Comparison of ENCODE assay signal across 8 mouse cellular contexts in genomic region chr9:82974187-82974861, GRCm38 (mm10). TPM values are rescaled to one million over a fixed set of nuclear protein-coding genes. Genes with fewer than 3 reads are reported as not detected.
A peak's percentile ranks its signal among the peaks of the same experiment; 100 is the strongest.
DNase-seq lines count a peak whose midpoint lies in the region; ATAC-seq lines count a peak whose summit lies in the region.

No protein-coding gene starts in this region.

- H3K9me3 ChIP-seq in hindbrain, embryonic 13.5 days, result no peaks in the 10 kb centered on the region

- peak overlapping the region; percentile 100 for H3K27ac ChIP-seq in hindbrain, embryonic 13.5 days

- H3K36me3 ChIP-seq in hindbrain, embryonic 13.5 days, result no peaks in the 10 kb centered on the region

- peak; percentile 93 for DNase-seq in R1 (ENCODE audit: low read depth, low spot score)
- peak; percentile 88 to 91 for DNase-seq in cerebellum, postnatal 14 days
- DNase-seq in frontal cortex, postnatal 14 days (ENCODE audit: low spot score in 2 of 2), result peak; percentile 78 to 83
- peak; percentile 84 to 87 for DNase-seq in layer of hippocampus, postnatal 36 days
- peak; percentile 89 for DNase-seq in lung, postnatal 25 days (ENCODE audit: low spot score)
- peak; percentile 66 for DNase-seq in retina, adult 2 months (ENCODE audit: low read depth, low spot score)
- DNase-seq in thymus, postnatal 25 days, result peak; percentile 84

- WGBS in hindbrain, embryonic 13.5 days, result under 1% methylated on average over 73 of the region's 75 CpGs

- H3K4me3 ChIP-seq in hindbrain, embryonic 13.5 days, result peak overlapping the region; percentile 92

- peak overlapping the region; percentile 99 for H3K9ac ChIP-seq in hindbrain, embryonic 13.5 days

- H3K27me3 ChIP-seq in hindbrain, embryonic 13.5 days, result no peaks in the 10 kb centered on the region

- H3K4me1 ChIP-seq in hindbrain, embryonic 13.5 days (replicated peaks), result peaks cover 21% of the 10 kb centered on the region

- ATAC-seq in hindbrain, embryonic 13.5 days (ENCODE audit: low FRiP score), result peak; percentile 85

- peak overlapping the region; percentile 96 for H3K4me2 ChIP-seq in hindbrain, embryonic 13.5 days

RNA-seq across cellular contexts. Expression of gene Phip, which starts 1.0 kb away (rescaled TPM):
- 117 and 119 TPM in 2 replicates for polyA plus RNA-seq in hindbrain, embryonic 13.5 days (2015; fragmentation: Nextera tagmentation; extraction: Ambion mirVana)
- 10 to 100 TPM; 72.8 to 81.1 TPM for total RNA-seq in layer of hippocampus, postnatal 36 days (2021)

Comparison
In these comparisons a context has a peak if more than half of its experiments do, and no peak if none do; other contexts are left out.
1. Peak in every context shown above with its lines: DNase-seq, ATAC-seq, H3K4me3 ChIP-seq and H3K27ac ChIP-seq.